Mouse (Mus musculus): Measurements from ENCODE around the gene Marveld1. TPM values are rescaled to one million over a fixed set of nuclear protein-coding genes. Genes with fewer than 3 reads are reported as not detected.

Gene Marveld1
- total RNA-seq, 2 experiments from 2014 or later, result 9.8 to 9.9 TPM

DNA sequence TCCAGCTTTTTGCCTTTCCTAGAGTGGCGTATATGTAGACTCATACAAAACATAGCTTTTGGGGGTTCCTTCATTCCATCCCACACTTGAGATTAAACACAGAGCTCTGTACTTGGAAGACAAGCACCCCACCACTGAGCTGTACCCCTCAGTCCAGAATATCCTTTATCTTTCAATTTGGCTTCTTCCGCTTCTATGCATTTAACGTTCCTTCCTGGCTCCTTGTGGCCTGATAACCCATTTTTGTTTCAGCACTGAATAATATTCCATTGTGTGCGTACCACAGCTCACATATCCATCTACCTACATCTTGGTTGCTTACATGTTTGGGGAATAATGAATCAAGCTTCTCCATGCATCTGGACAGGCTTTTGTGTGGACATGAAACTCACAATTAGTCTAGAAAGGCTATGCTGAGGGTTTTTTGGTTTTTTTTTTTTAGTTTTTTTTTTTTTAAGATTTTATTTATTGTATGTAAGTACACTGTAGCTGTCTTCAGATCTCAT, 10.0 kb upstream of the Marveld1 start:
- intact Hi-C loops (cut with DNase I), result no loop called here
- DNase-seq (ENCODE audit: low spot score in 2 of 2), result no peak

GRCm38 (mm10) chr19:42138517-42139285, 8.5 kb upstream of the Marveld1 start:
- DNase-seq (ENCODE audit: low spot score in 2 of 2), result no peak
- intact Hi-C loops (cut with DNase I), result no loop called here

DNA sequence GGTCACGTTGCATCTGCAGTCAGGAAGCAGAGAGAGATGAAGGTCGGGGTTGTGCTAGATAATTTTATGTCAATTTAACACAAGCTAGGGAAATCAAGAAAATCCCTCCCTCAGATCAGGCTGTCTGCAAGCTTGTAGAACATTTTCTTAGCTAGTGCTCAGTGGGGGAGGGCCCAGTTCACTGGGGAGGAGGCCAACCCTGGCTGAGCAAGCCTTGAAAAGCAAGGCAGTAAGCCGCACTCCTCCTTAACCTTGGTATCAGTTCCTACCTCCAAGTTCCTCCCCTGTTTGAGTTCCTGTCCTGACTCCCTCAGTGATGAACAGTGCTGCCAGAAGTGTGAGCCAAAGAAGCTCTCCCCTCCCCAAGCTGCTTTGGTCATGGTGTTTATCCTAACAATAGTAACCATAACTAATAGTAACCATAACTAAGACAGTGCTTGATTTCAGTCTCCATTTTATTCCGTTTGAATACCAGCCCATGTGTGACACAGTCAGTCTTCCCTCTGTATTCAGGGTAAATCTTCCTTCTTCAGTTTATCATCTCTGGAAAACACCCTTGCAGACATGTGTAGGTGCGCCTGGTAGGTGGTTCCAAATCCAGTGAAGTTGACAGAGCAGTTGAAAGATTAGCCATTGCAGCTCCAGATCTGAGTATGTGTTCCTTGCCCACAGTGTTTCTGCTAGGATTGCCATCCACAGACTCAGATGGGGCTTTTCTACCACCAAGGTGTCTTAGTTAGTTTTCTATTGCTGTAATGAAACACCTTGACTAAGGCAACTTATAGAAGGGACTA, 7.3 kb upstream of the Marveld1 start:
- DNase-seq (ENCODE audit: low spot score in 2 of 2), result peak in 1 of 2 experiments; percentile 65
- intact Hi-C loops (cut with DNase I), result no loop called here

DNA sequence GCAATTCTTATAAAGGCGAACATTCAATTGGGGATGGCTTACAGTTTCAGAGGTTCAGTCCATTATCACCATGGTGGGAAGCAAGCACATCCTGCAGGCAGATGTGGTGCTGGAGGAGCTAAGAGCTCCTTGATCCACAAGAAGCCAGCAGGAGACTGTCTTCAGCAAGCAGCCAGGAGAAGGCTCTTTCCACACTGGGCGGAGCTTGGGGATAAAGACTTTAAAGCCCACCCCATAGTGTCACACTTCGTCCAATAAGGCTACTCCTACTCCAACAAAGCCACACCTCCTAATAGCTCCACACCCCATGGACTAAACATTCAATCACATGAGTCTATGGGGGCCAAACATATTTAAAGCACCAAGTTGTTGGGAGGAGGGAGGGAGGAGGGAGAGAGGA, 5.2 kb upstream of the Marveld1 start:
- intact Hi-C loops (cut with DNase I), result no loop called here
- DNase-seq (ENCODE audit: low spot score in 2 of 2), result no peak

- intact Hi-C loops (cut with DNase I), result no loop called here
- DNase-seq (ENCODE audit: low spot score in 2 of 2), result no peak
Observed at GRCm38 (mm10) chr19:42142757-42143156, 4.4 kb upstream of the Marveld1 start.

DNA sequence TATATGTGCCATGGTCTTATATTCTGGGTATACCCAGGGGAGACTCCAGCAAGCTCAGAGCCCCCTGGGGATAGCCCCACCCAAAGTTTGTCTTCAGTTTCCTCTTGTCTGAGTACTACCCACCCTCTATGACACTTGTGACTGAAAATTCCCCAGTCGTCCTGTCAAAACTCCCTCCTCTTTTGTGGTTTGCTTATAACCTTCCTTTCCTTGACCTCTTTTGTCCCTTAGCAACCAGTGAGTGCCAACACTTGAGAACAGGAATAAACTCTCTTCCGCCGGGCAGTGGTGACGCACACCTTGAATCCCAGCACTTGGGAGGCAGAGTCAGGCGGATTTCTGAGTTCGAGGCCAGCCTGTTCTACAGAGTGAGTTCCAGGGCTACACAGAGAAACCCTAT, 3.1 kb upstream of the Marveld1 start:
- DNase-seq (ENCODE audit: low spot score in 2 of 2), result no peak
- intact Hi-C loops (cut with DNase I), result loop anchor here (2.0 kb wide), 1 partner anchor 23 kb away; no protein-coding TSS in a partner anchor

DNA sequence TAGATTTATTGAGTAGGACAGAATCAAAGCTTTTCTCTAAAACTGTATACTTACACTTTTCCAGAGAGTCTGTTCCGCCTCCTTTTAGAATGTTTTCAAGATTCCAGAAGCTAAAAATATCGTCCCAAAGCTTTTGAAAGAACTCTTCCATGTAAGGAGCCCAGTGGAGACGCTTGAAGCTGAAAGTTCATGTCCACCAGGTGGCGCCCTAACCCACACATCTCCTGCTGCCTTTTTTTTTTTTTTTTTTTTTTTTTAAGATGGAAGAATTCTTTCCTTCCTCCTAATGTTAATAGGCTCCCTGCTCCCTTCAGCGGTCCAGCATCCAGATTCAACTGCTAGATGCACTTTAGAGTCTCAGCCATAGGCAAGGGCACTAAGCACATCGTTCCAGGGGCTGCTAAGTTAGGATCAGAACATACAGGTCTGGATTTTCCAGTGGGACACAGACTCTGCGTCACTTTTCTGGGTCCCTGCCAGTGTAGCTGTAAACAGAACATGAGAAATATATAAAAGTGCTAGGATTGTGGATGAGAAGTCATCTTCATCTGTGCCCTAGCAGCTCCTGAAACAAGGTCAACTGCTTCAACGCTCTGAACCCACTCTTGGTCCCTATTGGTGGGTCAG, 2.5 kb upstream of the Marveld1 start:
- intact Hi-C loops (cut with DNase I), result loop anchor here (2.0 to 5.0 kb wide), 2 partner anchors 22 to 52 kb away; partner anchors contain the start of gene Pi4k2a
- peak; percentile 89 to 95 for DNase-seq (ENCODE audit: low spot score in 2 of 2)

DNA sequence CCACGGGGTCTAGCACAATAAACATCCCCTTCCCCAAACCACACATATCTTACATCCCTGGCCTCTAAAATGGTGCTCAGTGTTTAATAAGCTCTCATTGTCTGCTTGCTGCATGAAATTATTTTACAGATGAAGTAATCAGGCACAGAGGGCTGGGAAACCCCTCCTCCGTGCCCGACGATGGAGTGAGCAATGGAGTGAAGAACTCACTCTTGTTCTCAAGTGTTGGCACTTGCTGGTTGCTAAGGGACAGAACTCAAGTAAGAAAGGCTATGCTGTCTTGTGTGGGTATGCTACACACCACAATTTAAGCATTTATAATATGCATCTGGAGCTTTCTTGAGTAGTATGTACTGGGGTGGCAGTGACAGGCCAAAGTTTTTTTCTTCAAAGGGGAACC, 2.0 kb upstream of the Marveld1 start:
- intact Hi-C loops (cut with DNase I), result loop anchor here (2.0 to 5.0 kb wide), 2 partner anchors 22 to 53 kb away; partner anchors contain the start of gene Pi4k2a
- DNase-seq (ENCODE audit: low spot score in 2 of 2), result no peak

DNA sequence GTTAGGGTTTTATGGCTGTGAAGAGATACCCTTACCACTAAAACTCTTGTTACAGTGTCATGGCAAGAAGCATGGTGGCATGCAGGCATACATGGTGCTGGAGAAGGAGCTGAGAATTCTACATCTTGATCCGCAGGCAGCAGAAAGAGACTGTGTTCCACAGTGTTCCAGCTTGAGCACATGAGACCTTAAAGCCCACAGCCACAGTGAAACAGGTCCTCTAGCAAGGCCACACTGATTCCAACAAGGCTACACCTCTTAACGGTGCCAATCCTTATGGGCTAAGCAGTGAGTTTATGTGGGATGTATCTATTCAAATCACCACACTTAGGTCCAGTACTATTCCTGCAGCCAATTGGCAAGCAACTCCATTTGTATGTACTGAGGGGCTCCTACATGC, 1.5 kb upstream of the Marveld1 start:
- no peak for DNase-seq (ENCODE audit: low spot score in 2 of 2)
- intact Hi-C loops (cut with DNase I), result loop anchor here (2.0 to 5.0 kb wide), 2 partner anchors 21 to 53 kb away; partner anchors contain the start of gene Pi4k2a

- intact Hi-C loops (cut with DNase I), result loop anchor here (5.0 kb wide), 1 partner anchor 54 kb away; the partner anchor contains the start of gene Pi4k2a
Observed at GRCm38 (mm10) chr19:42146276-42147010, 757 bp upstream of the Marveld1 start.

DNA sequence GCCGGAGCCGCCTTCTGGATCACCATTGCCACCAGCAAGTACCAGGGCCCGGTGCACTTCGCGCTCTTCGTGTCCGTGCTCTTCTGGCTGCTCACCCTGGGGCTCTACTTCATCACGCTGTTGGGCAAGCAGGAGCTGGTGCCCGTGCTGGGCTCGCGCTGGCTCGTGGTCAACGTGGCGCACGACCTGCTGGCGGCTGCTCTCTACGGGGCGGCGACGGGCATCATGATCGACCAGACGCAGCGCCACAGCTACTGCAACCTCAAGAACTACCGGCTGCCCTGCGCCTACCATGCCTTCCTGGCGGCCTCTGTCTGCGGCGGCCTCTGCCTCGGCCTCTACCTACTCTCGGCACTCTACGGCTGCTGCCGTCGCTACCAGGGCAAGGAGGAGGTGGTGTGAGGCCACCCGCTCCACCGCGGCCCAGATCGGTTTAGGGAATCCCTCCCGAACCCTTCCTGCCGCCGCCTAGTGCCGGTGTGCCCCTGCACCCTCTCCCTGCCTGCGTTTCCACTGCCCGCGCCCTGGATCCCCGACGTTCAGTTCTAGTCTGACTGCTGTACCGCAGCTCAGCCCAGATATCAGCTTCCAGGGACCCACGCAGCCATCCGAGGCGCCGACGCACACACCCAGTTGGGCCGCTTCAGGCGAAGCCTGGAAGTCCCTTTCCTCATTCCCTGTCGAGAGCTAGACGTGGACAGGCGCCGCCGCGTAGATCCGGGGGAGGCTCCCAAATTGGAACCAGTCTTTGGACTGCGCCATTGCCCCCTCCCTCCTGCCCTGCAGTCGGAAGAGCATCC, 769 bp downstream of the Marveld1 start:
- peak; percentile 57 to 88 for DNase-seq (ENCODE audit: low spot score in 2 of 2)
- intact Hi-C loops (cut with DNase I), result loop anchor here (5.0 kb wide), 1 partner anchor 56 kb away; the partner anchor contains the start of gene Pi4k2a

More at GRCm38 (mm10) chr19:42146276-42147010, 757 bp upstream of the Marveld1 start:
- DNase-seq (ENCODE audit: low spot score in 2 of 2), result no peak

DNA sequence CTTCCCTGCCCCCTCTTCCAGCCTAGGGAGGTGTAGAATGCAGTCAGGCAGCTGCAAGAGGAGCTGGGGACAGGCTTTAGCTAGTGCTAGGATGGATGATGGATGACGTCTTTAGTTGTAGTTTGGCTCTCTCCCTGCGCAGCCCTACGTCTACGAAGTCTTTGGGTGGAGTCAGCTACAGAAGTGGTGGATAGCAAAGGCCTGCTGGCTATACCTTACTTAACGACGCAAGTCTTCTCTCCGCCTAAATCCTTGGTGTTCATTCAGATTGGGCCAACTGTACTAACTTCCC, 1.3 kb downstream of the Marveld1 start:
- intact Hi-C loops (cut with DNase I), result loop anchor here (5.0 kb wide), 1 partner anchor 56 kb away; the partner anchor contains the start of gene Pi4k2a

GRCm38 (mm10) chr19:42151990-42152389, 4.8 kb downstream of the Marveld1 start:
- intact Hi-C loops (cut with DNase I), result loop anchor here (5.0 kb wide), 1 partner anchor 115 kb away; the partner anchor contains the start of gene Ankrd2
- peak; percentile 87 to 91 for DNase-seq (ENCODE audit: low spot score in 2 of 2)

More for the DNA sequence above, 1.3 kb downstream of the Marveld1 start:
- DNase-seq (ENCODE audit: low spot score in 2 of 2), result no peak

DNA sequence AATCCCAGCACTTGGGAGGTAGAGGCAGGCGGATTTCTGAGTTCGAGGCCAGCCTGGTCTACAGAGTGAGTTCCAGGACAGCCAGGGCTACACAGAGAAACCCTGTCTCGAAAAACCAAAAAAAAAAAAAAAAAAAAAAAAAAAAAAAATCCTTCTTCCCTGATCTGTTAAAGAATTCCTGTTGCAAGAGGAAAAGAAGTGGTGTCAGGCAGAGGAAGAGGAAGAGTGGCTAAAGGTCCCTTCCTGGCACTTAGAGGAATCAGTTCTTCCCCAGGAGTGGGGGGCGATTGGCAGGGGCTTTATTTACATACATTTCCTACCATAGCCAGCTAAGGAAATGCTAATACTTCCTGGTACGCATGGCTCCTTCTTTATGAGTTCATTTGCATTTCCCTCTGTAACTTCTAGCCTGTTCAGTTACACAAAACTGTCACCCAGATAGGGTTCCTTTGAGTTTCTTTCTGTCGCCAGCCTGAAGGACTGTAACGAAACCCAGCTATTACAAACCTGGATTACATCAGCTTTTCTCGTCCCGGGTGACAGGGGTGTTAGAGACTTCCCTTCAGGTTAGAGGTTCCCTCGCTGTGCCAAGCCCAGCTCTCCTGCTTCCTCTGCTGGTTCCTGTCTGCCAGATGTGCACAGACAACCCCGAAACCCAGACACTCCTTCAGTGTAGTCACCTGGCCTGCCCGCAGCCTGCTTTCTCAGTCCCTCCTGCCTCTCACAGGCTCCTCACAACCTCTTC, 10.5 kb downstream of the Marveld1 start:
- intact Hi-C loops (cut with DNase I), result no loop called here

GRCm38 (mm10) chr19:42158246-42159017, 11.2 kb downstream of the Marveld1 start:
- intact Hi-C loops (cut with DNase I), result no loop called here
- no peak for DNase-seq (ENCODE audit: low spot score in 2 of 2)

More for the DNA sequence above, 10.5 kb downstream of the Marveld1 start:
- DNase-seq (ENCODE audit: low spot score in 2 of 2), result no peak

- no peak for DNase-seq (ENCODE audit: low spot score in 2 of 2)
- intact Hi-C loops (cut with DNase I), result no loop called here
Observed at GRCm38 (mm10) chr19:42163764-42164163, 16.6 kb downstream of the Marveld1 start, which contains the start of gene Zfyve27. Gene Zfyve27 (plus strand): TSS chr19:42163951.

DNA sequence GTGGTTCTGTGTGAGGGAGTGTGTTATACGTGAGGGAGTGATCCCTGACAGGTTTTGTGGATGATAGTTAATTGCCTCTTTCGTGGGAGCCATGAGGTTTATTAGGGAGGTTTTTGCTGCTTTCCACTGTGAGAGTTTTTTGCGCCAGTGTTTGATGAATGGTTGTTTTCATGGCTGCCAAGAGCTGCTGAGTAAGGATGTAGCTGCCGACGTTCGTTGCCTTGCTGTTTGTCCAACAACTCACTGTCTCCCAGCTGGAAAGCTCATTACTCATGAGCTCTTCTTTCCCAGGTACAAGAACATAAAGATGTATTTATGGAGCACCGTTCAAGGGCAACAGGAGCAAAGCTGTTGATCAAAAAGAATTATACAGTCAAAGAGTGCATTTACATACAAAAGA, 17.0 kb downstream of the Marveld1 start:
- intact Hi-C loops (cut with DNase I), result no loop called here
- DNase-seq (ENCODE audit: low spot score in 2 of 2), result no peak
